Mouse (Mus musculus) adrenal gland, postnatal 25 days (tissue): ENCODE data around the gene Lad1. TPM values are rescaled to one million over a fixed set of nuclear protein-coding genes. Genes with fewer than 3 reads are reported as not detected.

Source experiments
- DNase-seq: peaks from one replicate; pipeline ENCODE4 v3.0.0; 2021; ENCODE audit warnings: mixed read lengths
- long read RNA-seq: library from polyadenylated mRNA; stranded (forward); transcript quantifications from one replicate; pipeline ENCODE4 v2.0.0, GENCODE M21; 2021
- total RNA-seq: library from RNA; stranded (reverse); gene quantifications from 2 replicates; pipeline ENCODE4 v1.2.3, GENCODE M21; 2021

The Lad1 gene
- not detected in 2 replicates for total RNA-seq
- long read RNA-seq, partial matches to known transcripts, result 0 of 1 reads
- long read RNA-seq, other reads (novel, unspliced or antisense), result 0 of 1 reads

DNA sequence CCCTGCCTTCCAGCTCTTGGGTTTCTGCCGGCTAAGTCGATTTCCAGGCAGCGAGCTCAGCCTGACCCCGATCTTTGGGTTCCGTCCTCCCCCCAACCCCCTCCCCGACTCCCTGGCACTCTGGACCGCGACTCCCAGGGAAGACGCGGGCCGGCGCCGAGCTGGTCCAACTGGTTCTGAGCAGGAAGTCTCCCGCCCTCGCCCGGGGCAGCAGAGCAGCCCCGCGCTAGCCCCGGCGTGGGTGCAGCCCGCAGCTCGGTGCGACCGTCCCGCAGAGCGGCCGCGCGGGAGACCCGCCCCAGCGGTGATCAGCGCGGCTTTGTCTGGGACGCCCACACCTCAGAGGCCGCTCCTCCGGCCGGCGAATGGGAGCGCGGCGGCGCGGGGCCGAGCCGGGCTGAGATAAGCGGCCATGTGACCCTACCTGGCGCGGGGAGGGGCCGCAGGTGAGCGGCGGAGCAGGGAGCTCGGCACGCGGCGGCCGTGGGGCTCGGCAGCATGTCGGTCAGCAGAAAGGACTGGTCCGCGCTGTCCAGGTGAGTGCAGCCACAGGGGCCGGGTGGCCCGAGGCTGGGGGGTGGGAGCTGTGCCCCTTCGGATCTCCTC is at the start of gene Lad1:
Gene Lad1, plus strand, starts transcription at position 118 of the 606 bp plus-strand sequence.
- peak; percentile 25 for DNase-seq

GRCm38 (mm10) chr1:135770237-135770636 is 48.2 kb upstream of the Lad1 start:
- no peak for DNase-seq

DNA sequence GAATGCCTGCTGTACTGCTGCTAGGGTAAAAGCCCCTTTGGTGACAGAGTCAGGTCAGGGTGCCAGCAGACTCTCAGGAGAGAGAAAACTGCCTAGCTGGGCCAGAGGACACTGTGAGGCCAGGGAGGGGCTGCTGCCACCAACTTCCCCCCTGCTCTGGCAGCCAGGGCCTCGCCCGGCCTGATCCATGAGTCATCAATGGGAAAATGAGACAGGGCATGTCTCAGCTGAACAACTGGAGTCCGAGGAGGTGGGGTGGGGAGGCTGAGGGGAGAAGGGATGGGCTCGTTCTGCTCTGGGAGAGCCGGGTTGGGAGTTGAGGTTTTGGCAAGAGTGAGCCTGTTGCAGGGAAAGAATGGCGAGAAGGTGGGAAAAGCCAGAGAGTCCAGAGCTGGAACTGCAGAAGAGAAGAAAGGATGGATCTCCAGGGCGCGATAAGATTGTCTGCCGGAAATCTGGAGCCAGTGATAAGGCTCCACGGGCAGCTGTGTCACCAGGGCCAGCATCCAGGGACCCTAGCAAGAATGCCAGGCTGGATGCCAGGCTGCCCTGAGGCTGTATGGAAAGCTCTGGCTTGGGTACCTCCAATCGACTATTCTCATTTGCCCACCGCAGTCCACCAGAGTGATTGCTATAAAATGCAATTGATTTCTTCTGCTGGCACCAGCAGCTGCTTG is 47.4 kb upstream of the Lad1 start:
- peak; percentile 57 for DNase-seq

DNA sequence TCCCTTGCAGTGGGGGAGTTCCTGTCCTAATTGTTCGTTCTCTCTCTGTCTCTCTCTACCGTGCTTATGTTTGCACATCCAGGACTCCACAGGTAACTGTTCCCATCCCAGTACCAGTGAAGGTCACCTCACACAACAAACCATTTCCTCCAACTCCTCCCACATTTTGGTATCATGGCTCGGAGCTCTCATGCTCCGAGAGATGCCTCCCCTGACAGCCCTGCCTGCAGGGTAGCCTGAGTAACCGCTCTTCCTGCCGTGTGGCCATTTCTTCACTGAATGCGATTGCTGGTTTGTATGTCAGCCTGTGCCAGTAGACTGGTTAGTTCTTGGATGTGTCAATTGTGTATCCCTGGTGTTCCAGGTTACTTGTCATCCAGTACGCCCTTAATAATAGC is 46.8 kb upstream of the Lad1 start:
- DNase-seq, result no peak

GRCm38 (mm10) chr1:135776596-135776995 is 41.8 kb upstream of the Lad1 start:
- DNase-seq, result no peak

- DNase-seq, result no peak
Observed at GRCm38 (mm10) chr1:135777046-135777445, 41.4 kb upstream of the Lad1 start.

DNA sequence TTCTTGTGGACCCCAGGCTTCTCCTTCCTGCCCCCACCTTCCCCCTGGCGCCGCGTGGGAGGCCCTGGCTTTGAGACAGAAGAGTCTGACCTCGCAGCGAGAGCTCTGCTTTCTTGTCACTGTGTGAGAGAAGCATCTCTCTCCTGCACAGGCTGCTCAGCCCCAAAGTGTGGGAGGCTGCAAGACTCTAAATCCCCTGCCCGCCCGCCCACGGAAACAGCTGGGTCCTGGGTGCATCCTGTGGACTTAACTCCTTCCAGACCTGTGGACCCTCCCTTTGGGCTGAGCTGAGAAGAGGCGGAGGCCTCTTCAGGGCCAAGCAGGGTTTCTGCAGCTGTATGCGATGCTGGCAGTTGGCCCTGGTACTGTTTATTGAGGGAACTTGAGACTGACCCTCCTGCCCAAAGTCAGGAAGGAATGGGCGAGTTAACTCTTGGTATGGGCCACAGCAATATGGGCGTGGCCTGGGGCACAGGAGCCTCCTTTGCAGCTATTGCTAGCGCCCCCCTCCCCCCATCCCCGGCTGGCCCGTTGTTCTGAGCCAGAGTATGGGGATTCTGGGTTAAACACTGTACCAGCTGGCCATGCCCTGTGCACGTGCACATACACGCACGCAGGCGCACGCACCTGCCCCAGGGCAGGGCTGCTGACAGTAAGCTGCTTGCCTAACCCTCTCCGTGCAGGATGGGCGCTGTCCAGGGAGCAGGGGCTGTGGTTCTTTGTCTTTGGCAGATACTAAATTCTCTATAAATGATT is 39.4 kb upstream of the Lad1 start, which contains the start of gene Tnni1:
Gene Tnni1, plus strand, starts transcription at position 655 of the 756 bp plus-strand sequence.
- no peak for DNase-seq

DNA sequence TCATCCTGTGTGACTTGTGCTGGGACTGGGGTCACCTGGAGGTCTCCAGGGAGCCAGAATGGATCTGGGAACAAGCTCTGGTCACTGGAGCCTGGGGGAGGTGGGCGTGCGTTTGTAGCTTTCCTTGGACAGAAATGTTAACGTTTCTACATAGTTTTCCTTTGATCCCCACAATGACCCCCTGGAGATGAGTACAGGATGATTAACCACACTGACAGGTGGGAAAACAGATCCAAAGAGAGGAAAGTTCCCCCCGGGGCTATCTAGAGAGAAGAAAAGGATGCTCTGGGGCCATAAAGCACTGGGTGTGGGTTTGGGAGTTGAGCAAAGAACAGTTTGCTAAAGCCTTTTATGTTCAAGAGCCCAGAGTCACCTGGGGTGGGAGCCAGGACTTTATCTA is 37.7 kb upstream of the Lad1 start:
- no peak for DNase-seq

DNA sequence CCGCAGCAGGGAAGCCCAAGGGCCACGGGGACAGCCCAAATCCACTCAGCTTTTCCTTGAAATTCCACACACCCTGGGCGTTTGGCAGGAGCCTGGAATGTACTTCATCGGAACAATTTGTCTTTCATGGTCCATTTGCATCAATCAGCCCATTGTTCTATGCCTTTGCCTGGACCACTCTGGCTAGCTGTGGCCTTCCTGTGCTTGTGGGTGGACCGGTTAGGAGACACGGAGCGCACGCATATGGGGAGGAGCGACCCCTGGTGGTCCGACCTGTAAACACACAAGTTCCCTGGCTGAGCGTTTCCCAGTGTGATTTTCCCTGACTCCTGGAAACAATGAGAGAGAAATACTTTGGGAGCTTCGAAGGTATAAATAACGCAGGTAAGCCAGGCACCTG is 37.2 kb upstream of the Lad1 start:
- peak; percentile 81 for DNase-seq

GRCm38 (mm10) chr1:135782816-135783215 is 35.6 kb upstream of the Lad1 start:
- no peak for DNase-seq

DNA sequence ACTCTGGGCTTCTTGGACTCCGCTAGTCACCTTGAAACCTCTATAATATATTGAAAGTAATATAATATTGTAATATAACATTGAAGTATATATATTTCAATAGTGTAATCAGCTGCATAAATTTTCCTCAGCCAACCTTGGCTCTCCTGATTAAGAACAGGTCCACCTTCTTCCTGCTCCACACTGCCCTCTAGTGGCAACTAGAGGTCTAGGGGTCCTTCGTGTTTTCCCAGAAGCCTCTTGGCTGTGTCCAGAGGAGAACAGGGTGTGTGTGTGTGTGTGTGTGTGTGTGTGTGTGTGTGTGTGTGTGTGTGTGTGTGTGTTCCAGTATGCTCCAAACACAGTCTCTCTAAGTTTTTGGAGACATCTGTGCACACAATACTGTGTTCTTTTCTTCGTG is 30.6 kb upstream of the Lad1 start:
- DNase-seq, result peak; percentile 68

GRCm38 (mm10) chr1:135788708-135789107 is 29.7 kb upstream of the Lad1 start:
- peak; percentile 28 for DNase-seq

GRCm38 (mm10) chr1:135789815-135790214 is 28.6 kb upstream of the Lad1 start:
- DNase-seq, result peak; percentile 84

DNA sequence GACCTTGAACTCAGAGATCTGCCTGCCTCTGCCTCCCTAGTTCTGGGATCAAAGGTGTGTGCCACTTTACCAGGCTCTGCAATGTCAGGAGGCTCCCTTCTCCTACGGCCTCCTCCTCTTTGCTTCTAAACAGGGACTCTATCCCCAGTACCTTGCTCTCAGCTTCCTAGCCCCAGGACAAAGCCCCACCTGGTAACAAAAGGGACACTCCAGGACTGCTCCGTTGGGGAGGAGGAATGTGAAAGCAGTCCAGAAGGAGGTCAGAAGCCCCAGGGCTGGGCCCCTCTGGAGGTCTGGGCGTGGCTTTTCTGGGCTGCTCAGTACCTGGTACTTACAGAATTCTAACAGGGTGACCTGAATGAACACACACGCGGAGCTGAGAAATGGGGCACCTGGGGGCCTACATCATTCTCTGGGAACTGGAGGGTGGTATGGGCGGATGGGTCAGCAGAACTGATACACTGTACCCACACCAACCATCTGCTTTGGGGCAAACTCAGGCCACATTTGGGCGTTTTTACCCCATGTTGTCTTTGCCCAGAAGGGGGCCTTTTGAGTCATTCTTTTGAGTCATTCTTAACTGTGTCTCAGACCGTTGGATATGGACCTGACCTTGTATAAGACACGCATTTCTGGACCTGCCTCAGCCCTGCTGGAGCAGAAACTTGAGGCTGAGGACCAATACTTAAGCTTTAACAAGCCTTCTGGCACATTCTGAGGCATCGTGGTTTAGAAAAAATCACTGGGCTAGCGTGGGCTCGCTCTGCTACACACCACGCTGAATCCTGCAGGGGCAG is 26.1 kb upstream of the Lad1 start:
- DNase-seq, result no peak

- DNase-seq, result no peak
Observed at GRCm38 (mm10) chr1:135793370-135794215, 24.8 kb upstream of the Lad1 start.

DNA sequence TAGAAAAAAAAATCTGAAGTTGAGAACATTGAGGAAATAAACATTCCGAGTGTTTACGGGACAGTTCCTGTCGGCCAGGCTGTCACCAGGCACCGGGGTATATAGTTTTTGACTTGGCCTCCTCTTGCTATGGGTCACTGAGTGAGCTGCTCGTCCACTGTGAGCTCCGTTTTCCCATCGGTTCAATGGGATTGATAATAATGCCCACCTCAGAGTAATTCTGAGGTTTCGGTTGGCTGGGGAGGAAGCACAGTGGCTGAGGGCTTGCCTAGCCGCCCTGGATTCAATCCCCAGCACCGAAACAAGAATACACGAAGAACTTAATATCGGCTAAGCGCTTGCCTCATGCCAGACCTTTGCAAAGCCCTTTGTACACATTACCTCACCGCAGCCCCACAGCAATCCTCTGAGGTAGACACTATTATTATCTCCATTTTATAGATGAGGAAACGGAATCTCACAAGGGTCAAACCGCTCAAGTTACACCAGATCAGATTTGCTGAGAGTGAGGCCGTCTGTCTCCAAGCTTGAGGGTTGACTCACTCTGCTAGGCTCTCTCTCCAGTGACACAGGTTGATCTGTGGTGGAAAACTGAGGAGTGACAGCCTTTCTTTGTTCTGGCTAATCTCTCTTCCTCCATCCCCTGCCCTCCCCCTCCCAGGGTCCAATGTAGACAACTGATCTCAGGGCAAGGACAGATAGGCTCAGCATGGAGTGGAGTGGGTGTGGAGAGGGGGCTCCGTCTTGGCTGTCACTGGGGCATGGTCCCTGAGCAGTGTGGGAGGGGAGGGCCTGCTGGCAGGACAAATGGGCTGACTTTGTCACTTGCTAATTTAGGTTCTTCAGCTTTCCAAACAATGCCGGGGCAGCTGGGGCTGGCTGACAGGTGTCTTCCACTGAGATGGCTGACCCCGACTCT is 23.9 kb upstream of the Lad1 start:
- no peak for DNase-seq

GRCm38 (mm10) chr1:135798492-135798891 is 19.9 kb upstream of the Lad1 start:
- DNase-seq, result no peak

DNA sequence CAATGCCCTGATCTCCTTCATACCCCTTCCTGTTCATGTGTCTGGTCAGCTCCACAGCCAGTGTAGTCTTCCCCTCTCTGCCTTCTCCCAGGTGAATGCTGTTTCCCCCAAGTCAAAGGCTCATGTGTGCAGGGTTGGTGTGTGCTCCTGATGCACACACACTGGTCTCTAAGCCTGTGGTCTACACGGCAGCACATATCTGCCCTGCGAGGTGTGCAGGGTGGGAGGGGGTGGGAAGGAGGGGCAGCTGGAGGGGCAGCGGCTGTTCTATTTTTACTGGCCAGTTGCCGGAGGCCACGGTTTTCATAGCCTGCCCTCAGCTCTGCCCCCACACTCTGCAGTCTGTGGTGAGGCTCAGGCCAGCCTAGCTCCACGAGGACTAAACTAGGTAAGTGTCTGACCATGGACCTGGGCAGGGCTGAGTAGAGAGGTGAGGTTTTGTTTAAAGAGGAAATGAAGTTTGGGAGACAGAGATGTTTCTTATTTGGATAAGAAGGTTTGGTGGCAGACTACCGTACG is 19.2 kb upstream of the Lad1 start:
- DNase-seq, result no peak

DNA sequence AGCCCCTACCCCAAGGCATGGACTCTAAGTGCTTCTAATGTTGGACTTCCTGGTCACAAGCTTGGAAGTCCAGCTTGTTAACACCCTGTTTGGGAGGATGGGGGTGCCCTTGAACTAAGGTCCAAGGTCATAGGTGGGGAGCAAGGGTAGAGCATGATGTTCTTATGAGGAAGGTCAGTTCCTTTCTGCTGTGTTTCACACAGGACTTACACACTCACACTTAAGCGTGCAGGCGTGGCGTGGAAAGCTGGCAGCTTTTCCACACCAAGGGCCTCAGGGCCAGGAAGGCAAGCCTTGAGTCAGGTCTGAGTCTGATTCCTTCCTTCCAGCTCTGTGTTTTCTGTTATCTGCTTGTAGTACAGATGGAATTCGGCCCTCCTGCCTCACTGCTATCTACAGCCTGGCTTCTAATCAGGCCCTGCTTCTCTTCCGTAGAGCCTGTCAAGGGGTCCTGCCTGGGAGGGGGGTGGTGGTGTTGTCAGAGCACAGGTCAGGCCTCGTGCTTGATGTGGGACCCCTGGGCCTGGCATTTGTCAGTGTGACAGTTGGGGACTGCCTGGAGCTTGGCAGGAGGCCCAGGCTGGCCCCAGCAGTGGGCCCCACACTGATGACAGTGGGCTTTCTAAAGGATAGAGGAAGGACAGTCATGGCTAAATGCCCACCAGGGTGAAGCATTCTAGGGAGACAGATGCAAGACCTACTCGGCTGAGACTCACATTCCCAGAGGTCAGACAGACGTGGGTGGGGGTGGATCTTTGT is 18.0 kb upstream of the Lad1 start:
- no peak for DNase-seq
